Mouse (Mus musculus): ENCODE measurements around the gene Tmbim6. TPM values are rescaled to one million over a fixed set of nuclear protein-coding genes. Genes with fewer than 3 reads are reported as not detected.

The Tmbim6 gene
- polyA plus RNA-seq, 1 experiment from 2014 or later, result 251 TPM

DNA sequence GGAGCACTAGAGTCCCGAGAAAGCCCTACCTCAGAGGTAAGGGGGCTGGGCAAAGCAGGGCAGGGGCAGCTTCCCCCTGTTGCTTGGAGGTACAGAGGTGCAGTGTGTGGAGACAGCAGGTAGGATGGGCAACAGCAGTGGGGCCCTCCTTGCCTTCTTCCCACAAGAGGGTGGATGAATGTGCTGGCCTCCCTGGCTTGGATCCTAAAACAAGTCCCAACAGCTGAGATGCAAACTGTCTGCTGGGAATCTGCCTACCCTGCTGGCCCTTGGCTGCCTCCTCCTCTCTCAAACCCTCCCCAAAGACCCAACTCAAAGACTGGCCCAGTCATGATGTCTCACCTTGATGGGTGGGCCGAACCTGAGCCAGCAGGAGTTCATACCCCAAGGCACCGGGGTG, 62.7 kb downstream of the Tmbim6 start:
- H3K4me2 ChIP-seq, result peak overlapping the region; percentile 88
- H3K4me1 ChIP-seq, result peaks cover 66% of the 10 kb centered on the region
- peak overlapping the region; percentile 94; the same call in 1 of the 2 replicates for H3K4me3 ChIP-seq
- H3K27ac ChIP-seq (replicated peaks), result peak overlapping the region; percentile 91; the same call in 1 of the 2 replicates
- H3K9me3 ChIP-seq, result no peaks in the 10 kb centered on the region
- H3K9ac ChIP-seq, result peak overlapping the region; percentile 85
- WGBS, result 74% methylated on average over 3 of the region's 3 CpGs
- ATAC-seq (ENCODE audit: extremely low read depth, insufficient number of reproducible peaks, low FRiP score, low TSS enrichment), result no peak
- peaks cover 34% of the 10 kb centered on the region for H3K36me3 ChIP-seq
- no peaks in the 10 kb centered on the region for H3K27me3 ChIP-seq (replicated peaks)

DNA sequence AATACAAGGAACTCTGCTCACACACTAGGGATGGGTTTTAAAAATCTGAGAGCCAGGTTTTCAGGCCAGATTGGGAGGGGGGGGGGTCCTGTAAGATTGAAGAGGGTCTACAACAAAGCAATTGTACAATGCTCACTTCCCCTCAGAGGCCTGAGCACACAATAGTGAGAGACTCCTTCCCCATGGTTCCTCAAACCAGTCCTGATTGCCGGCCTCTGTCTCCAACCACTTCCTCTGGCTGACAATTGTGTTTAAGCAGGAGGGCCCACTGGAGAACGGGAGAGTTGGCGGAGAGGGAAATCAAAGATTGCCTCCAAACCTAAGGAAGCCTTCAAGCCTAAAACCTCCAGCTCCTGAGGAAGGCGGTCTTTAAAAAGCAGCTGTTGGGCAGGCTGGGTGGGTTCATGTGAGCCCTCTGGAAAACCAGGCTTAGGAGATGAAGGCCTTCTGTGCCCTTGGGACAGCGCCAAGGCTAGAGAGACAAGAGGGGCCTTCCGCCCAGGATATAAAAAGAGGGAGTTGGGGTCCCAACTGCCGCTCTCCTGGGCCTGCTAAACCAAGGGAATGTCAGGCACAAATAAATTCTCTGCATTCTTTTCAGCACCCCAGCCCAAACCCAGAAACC, 63.8 kb downstream of the Tmbim6 start:
- H3K9me3 ChIP-seq, result no peaks in the 10 kb centered on the region
- H3K4me1 ChIP-seq, result peaks cover 57% of the 10 kb centered on the region
- peaks cover 31% of the 10 kb centered on the region for H3K36me3 ChIP-seq
- H3K27ac ChIP-seq (replicated peaks), result peak overlapping the region; percentile 91
- ATAC-seq (ENCODE audit: extremely low read depth, insufficient number of reproducible peaks, low FRiP score, low TSS enrichment), result no peak
- peak overlapping the region; percentile 94 for H3K4me3 ChIP-seq
- peak overlapping the region; percentile 85 for H3K9ac ChIP-seq
- WGBS, result 19% methylated on average over 7 of the region's 7 CpGs
- no peaks in the 10 kb centered on the region for H3K27me3 ChIP-seq (replicated peaks)
- H3K4me2 ChIP-seq, result peak overlapping the region; percentile 88

DNA sequence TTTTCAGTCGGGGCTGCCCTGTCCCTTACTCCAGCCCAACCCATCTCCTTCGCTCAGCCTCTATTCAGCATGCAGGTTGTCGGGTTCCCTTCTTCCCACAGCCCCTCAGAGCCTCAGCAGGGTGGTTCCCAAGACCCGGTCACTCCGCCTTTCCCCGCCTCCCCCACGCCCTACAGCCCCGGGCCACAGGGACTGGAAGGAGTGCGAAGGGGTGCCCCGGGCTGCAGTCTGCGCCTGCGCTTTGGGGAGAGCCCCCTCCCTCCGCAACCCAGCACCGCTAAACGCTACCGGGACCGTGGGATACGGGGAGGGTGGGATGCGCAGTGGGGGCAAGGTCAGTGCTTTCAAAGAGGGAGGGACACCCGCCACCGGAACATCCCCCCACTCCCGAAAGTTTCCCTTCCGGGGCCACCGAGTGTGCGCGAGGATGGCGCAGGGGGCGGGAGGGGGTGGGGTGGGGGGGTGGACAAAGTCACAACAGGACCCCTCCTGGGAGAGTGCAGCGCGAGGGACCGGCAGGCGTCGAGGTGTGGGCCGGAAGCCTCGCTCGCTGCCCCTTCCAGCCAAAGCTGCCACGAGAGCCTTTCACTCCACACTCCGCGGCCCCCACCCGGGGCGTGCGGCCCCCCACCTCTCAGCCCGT, 64.4 kb downstream of the Tmbim6 start:
- WGBS, result under 1% methylated on average over 39 of the region's 43 CpGs
- peak overlapping the region; percentile 85 for H3K9ac ChIP-seq
- H3K27me3 ChIP-seq (replicated peaks), result no peaks in the 10 kb centered on the region
- H3K9me3 ChIP-seq, result no peaks in the 10 kb centered on the region
- peak; percentile 33; the same call in 1 of the 2 replicates for ATAC-seq (ENCODE audit: extremely low read depth, insufficient number of reproducible peaks, low FRiP score, low TSS enrichment)
- H3K27ac ChIP-seq (replicated peaks), result peak overlapping the region; percentile 91
- peaks cover 51% of the 10 kb centered on the region for H3K4me1 ChIP-seq
- H3K36me3 ChIP-seq, result peaks cover 24% of the 10 kb centered on the region
- peak overlapping the region; percentile 88 for H3K4me2 ChIP-seq
- H3K4me3 ChIP-seq, result peak overlapping the region; percentile 94

DNA sequence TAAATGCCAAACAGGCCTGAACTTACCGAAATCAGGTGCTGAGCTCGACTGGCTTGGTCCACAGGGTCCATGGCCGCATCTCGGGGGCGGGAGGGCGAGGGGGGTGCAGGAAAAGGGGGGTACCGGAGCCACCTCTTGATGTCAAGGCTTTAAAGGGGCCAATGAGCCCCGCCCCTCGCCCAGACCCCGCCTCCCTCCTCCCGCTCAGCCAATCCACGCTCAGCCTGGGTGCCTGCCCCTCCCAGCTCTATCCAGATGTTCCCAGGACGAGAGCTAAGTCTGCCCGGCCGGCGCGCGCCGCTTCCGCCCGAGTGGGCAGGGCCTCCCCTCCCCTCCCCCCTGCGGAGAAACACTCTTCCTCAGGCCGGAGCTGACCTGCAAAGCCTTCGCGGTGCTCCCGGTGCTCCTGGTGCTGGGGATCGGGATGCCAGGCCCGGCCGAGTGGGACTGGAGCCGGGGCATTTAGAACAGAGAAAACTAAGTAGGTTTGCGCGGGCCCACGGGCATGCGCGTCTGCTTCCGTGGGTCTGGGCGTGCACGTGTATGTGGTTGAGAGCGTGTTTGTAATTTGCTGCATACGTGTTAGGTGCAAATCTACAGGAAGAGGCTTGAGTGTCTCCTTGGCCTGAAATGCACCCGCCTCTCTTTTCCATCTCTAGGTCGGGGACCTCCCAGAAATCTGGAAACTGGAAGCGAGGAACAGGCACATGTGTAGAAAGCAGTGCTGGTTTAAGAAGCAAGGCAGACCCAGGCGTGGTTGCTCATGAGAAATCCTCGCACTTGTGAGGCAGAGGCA, 65.1 kb downstream of the Tmbim6 start, which contains the start of gene Nckap5l:
Gene Nckap5l, minus strand, starts transcription at position 143 of the 796 bp plus-strand sequence.
- H3K27me3 ChIP-seq (replicated peaks), result no peaks in the 10 kb centered on the region
- peak within 1 kb of the TSS; percentile 88 for H3K4me2 ChIP-seq
- H3K9me3 ChIP-seq, result no peaks in the 10 kb centered on the region
- peak within 1 kb of the TSS; percentile 94 for H3K4me3 ChIP-seq
- peak within 1 kb of the TSS; percentile 85 for H3K9ac ChIP-seq
- peaks cover 17% of the 10 kb centered on the region for H3K36me3 ChIP-seq
- WGBS, result 1% methylated on average over 45 of the region's 45 CpGs
- peak within 1 kb of the TSS; percentile 91 for H3K27ac ChIP-seq (replicated peaks)
- peaks cover 44% of the 10 kb centered on the region for H3K4me1 ChIP-seq
- peak; percentile 91 for ATAC-seq (ENCODE audit: extremely low read depth, insufficient number of reproducible peaks, low FRiP score, low TSS enrichment)

Other genes with a start within 250 kb of the Tmbim6 start
- 0.19 and 0.45 TPM in 2 replicates for gene Kcnh3, start 168.0 kb upstream of the Tmbim6 start, polyA plus RNA-seq (2015; fragmentation: Nextera tagmentation; extraction: Ambion mirVana)
- 149 TPM in 2 replicates for gene Mcrs1, start 140.9 kb upstream of the Tmbim6 start, polyA plus RNA-seq (2015; fragmentation: Nextera tagmentation; extraction: Ambion mirVana)
- 37.4 and 41.5 TPM in 2 replicates for gene Prpf40b, start 97.8 kb upstream of the Tmbim6 start, polyA plus RNA-seq (2015; fragmentation: Nextera tagmentation; extraction: Ambion mirVana)
- 0.40 and 0.52 TPM in 2 replicates for gene Fam186b, start 97.0 kb upstream of the Tmbim6 start, polyA plus RNA-seq (2015; fragmentation: Nextera tagmentation; extraction: Ambion mirVana)
- gene Fmnl3, start 22.4 kb upstream of the Tmbim6 start, polyA plus RNA-seq (2015; fragmentation: Nextera tagmentation; extraction: Ambion mirVana), result 12.9 and 13.0 TPM in 2 replicates
- gene Nckap5l, start 64.9 kb downstream of the Tmbim6 start, polyA plus RNA-seq (2015; fragmentation: Nextera tagmentation; extraction: Ambion mirVana), result 6.8 and 7.7 TPM in 2 replicates
- gene Bcdin3d, start 81.8 kb downstream of the Tmbim6 start, polyA plus RNA-seq (2015; fragmentation: Nextera tagmentation; extraction: Ambion mirVana), result 10.5 and 13.7 TPM in 2 replicates
- gene Faim2, start 135.3 kb downstream of the Tmbim6 start, polyA plus RNA-seq (2015; fragmentation: Nextera tagmentation; extraction: Ambion mirVana), result 0.12 and 0.22 TPM in 2 replicates
- gene Aqp2, start 186.2 kb downstream of the Tmbim6 start, polyA plus RNA-seq (2015; fragmentation: Nextera tagmentation; extraction: Ambion mirVana), result not detected in 2 replicates
- gene Aqp5, start 197.9 kb downstream of the Tmbim6 start, polyA plus RNA-seq (2015; fragmentation: Nextera tagmentation; extraction: Ambion mirVana), result 0.43 and 0.67 TPM in 2 replicates
- not detected in 2 replicates for gene Aqp6, start 208.5 kb downstream of the Tmbim6 start, polyA plus RNA-seq (2015; fragmentation: Nextera tagmentation; extraction: Ambion mirVana)

All from heart, embryonic 13.5 days (tissue).